Mouse (Mus musculus) lung, postnatal 0 days (tissue): ENCODE measurements around the gene Gm14459. TPM values are rescaled to one million over a fixed set of nuclear protein-coding genes. Genes with fewer than 3 reads are reported as not detected.
"Not testable (repeated sequence)": the region's sequence is repeated elsewhere in the genome, so short reads cannot be mapped to it uniquely, and the experiment has no call there.

Experiments
- ATAC-seq: fragments of 200-750 bp; cut with Nextera tagmentation; 2 replicates; pipeline ENCODE4 v1.8.0; 2017; ENCODE audit warnings: moderate library complexity
- DNase-seq: peaks from one replicate; pipeline ENCODE4 v3.0.0-alpha.2; 2016; ENCODE audit warnings: low spot score
- H3K27ac ChIP-seq: fragments of 300-500 bp; sonication (generic); 2 replicates; pipeline ENCODE4 v1.5.1; 2014; ENCODE audit warnings: antibody characterized with exemption, mild to moderate bottlenecking, low read length, mixed read lengths
- H3K27me3 ChIP-seq: fragments of 300-500 bp; sonication (generic); replicated peaks from 2 replicates; pipeline ENCODE4 v1.6.1; 2014; ENCODE audit warnings: low read length, mixed read lengths; ENCODE audit not compliant: insufficient read depth
- H3K36me3 ChIP-seq: fragments of 300-500 bp; sonication (generic); 2 replicates; pipeline ENCODE4 v1.6.1; 2014; ENCODE audit warnings: low read length, mixed read lengths; ENCODE audit not compliant: insufficient read depth
- H3K4me1 ChIP-seq: fragments of 300-500 bp; sonication (generic); 2 replicates; pipeline ENCODE4 v1.6.1; 2014; ENCODE audit warnings: antibody characterized with exemption, low read depth, low read length, mixed read lengths; ENCODE audit not compliant: insufficient read depth
- H3K4me2 ChIP-seq: fragments of 300-500 bp; sonication (generic); replicated peaks from 2 replicates; pipeline ENCODE4 v1.6.1; 2014; ENCODE audit warnings: low read depth, mild to moderate bottlenecking, low read length, moderate library complexity, mixed read lengths
- H3K4me3 ChIP-seq: fragments of 300-500 bp; sonication (generic); 2 replicates; pipeline ENCODE4 v1.5.1; 2014; ENCODE audit warnings: low read depth, low read length
- H3K9ac ChIP-seq: fragments of 300-500 bp; sonication (generic); replicated peaks from 2 replicates; pipeline ENCODE4 v1.6.1; 2014; ENCODE audit warnings: low read depth, mild to moderate bottlenecking
- H3K9me3 ChIP-seq: fragments of 300-500 bp; sonication (generic); 2 replicates; pipeline ENCODE4 v1.6.1; 2016; ENCODE audit warnings: low read length, mixed read lengths
- CTCF ChIP-seq: IDR thresholded peaks from 2 replicates; pipeline ENCODE4 v1.5.1; 2016; ENCODE audit warnings: antibody characterized with exemption, mild to moderate bottlenecking
- EP300 ChIP-seq: IDR thresholded peaks from 2 replicates; pipeline ENCODE4 v1.6.1; 2016; ENCODE audit warnings: antibody characterized with exemption, mild to moderate bottlenecking, control low read depth
- WGBS: fragments of 180-500 bp; shearing (Covaris S2); extraction: QIAGEN DNeasy Blood & Tissue Kit; methylation state at CpG from one replicate; pipeline ENCODE4 v1.1.7; 2014; 5-methylcytosine and 5-hydroxymethylcytosine counted together
- polyA plus RNA-seq: library from polyadenylated mRNA; unstranded; fragments of >200 nt; fragmentation: Nextera tagmentation; extraction: Ambion mirVana; gene quantifications from 2 replicates; pipeline ENCODE4 v1.2.1, GENCODE M21; 2015

The Gm14459 gene
- polyA plus RNA-seq, result not detected in 2 replicates

DNA sequence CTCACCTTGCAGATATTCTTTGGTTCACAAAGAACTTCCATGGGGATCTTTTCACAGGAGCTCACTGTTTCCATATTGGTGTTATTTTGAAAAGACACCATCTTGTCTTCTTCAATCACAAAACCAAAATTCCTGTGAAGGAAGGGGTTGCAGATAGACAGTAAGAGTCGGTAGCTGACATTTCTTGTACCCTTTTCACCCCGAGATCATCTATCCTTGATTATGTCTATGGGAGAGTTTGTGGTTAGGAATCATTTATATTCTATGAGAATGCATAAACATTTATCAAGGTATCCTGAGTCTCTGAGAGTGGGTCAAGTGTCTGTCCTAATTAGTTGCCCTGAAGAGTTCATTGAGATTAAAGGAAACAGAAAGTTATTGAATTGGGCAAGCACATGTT, at the start of gene Gm14459:
Gene Gm14459, minus strand, starts transcription at position 101 of the 400 bp plus-strand sequence.
- Histone ChIP-seq H3K9ac (no peak within 1 kb of the TSS), H3K4me2 (no peak within 1 kb of the TSS), H3K4me3 (no peak within 1 kb of the TSS), H3K4me1 (no peaks in the 10 kb centered on the region), H3K9me3 (no peaks in the 10 kb centered on the region), H3K27me3 (no peaks in the 10 kb centered on the region), H3K36me3 (no peaks in the 10 kb centered on the region), H3K27ac (no peak within 1 kb of the TSS)
- no peak for TF ChIP-seq EP300
- no peak for TF ChIP-seq CTCF
- DNase-seq (no peak), ATAC-seq (no peak)
- 70% methylated on average over 2 of the region's 2 CpGs for WGBS

DNA sequence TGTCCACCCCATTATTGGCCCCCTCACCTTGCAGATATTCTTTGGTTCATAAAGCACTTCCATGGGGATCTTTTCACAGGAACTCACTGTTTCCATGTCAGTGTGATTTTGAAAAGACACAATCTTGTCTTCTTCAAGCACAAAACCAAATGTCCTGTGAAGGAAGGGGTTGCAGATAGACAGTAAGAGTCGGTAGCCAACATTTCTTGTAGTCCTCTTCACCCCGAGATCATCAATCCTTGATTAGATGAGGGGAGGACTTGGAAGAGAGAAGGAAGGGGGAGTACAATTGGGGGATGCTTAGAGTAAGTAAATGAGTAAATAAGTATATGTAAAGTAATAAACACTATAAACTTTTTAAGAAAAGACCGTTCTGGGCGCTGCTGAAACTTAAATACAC, 23.4 kb upstream of the Gm14459 start, which contains the start of gene Ssxb6:
Gene Ssxb6, minus strand, starts transcription at position 101 of the 400 bp plus-strand sequence.
- not testable (repeated sequence) for H3K4me1 ChIP-seq, H3K27me3 ChIP-seq, H3K9ac ChIP-seq, H3K4me2 ChIP-seq, ATAC-seq, H3K27ac ChIP-seq, H3K36me3 ChIP-seq, H3K4me3 ChIP-seq, DNase-seq, H3K9me3 ChIP-seq
- WGBS, result 56% methylated on average over 4 of the region's 4 CpGs

Other genes with a start within 250 kb of the Gm14459 start
- gene Ssxb10, start 197.5 kb downstream of the Gm14459 start, polyA plus RNA-seq, result not detected in 2 replicates
- gene Ssxb9, start 158.0 kb downstream of the Gm14459 start, polyA plus RNA-seq, result not detected in 2 replicates
- not detected in 2 replicates for gene Ssxb1, start 111.6 kb downstream of the Gm14459 start, polyA plus RNA-seq
- not detected in 2 replicates for gene Ssxb2, start 63.2 kb downstream of the Gm14459 start, polyA plus RNA-seq
- gene Ssxb6, start 23.3 kb upstream of the Gm14459 start, polyA plus RNA-seq, result not detected in 2 replicates
- not detected in 2 replicates for gene Ssxb3, start 66.9 kb upstream of the Gm14459 start, polyA plus RNA-seq
- not detected in 2 replicates for gene Ssxb8, start 165.9 kb upstream of the Gm14459 start, polyA plus RNA-seq
- gene Ssx9, start 223.5 kb upstream of the Gm14459 start, polyA plus RNA-seq, result not detected in 2 replicates